Comparison of ENCODE assay signal across 8 mouse cellular contexts in genomic region chr6:70842991-70843390, GRCm38 (mm10). TPM values are rescaled to one million over a fixed set of nuclear protein-coding genes. Genes with fewer than 3 reads are reported as not detected.
DNase-seq lines count a peak whose midpoint lies in the region; ATAC-seq lines count a peak whose summit lies in the region.

No protein-coding gene starts in this region.

- 73% methylated on average over 5 of the region's 5 CpGs for WGBS in forebrain, embryonic 15.5 days
- 66% methylated on average over 5 of the region's 5 CpGs for WGBS in kidney, embryonic 14.5 days
- 69% methylated on average over 5 of the region's 5 CpGs for WGBS in midbrain, embryonic 11.5 days

- DNase-seq in kidney, adult 18-20 months: peak; percentile 30
- no peak for DNase-seq in kidney, adult 11 months
- DNase-seq in midbrain, embryonic 11.5 days (ENCODE audit: low spot score, missing footprints): peak; percentile 85
- DNase-seq in spleen, postnatal 14 days (ENCODE audit: low spot score in 2 of 2): no peak
- no peak for DNase-seq in ovary, postnatal 14 days (ENCODE audit: low spot score)

- ATAC-seq in forebrain, embryonic 15.5 days (replicated peaks): no peak
- no peak for ATAC-seq in kidney, embryonic 14.5 days (ENCODE audit: low FRiP score, low TSS enrichment)
- ATAC-seq in midbrain, embryonic 11.5 days (ENCODE audit: low FRiP score): no peak
- no peak for ATAC-seq in megakaryocyte-erythroid progenitor cell, adult 5-6 weeks (replicated peaks; ENCODE audit: low FRiP score, low TSS enrichment, poor library complexity, severe bottlenecking)

- no peak overlapping the region for H3K4me3 ChIP-seq in forebrain, embryonic 15.5 days
- H3K4me3 ChIP-seq in kidney, embryonic 14.5 days (ENCODE audit: low read length): peak overlapping the region; percentile 40; the same call in 1 of the 2 replicates
- H3K4me3 ChIP-seq in midbrain, embryonic 11.5 days (ENCODE audit: low read depth, low read length): no peak overlapping the region

- no peak overlapping the region for H3K9ac ChIP-seq in forebrain, embryonic 15.5 days (replicated peaks)
- H3K9ac ChIP-seq in kidney, embryonic 14.5 days (ENCODE audit: low read depth, low read length): no peak overlapping the region
- peak overlapping the region; percentile 62; the same call in 1 of the 2 replicates for H3K9ac ChIP-seq in midbrain, embryonic 11.5 days (ENCODE audit: low read length)

- peak overlapping the region; percentile 78; the same call in 1 of the 2 replicates for H3K27ac ChIP-seq in forebrain, embryonic 15.5 days (replicated peaks)
- H3K27ac ChIP-seq in kidney, embryonic 14.5 days (ENCODE audit: low read depth, low read length): peak overlapping the region; percentile 53; the same call in 1 of the 2 replicates
- no peak overlapping the region for H3K27ac ChIP-seq in midbrain, embryonic 11.5 days (ENCODE audit: low read depth, low read length)

- H3K4me2 ChIP-seq in forebrain, embryonic 15.5 days (replicated peaks): peak overlapping the region; percentile 67; the same call in 1 of the 2 replicates
- H3K4me2 ChIP-seq in kidney, embryonic 14.5 days (replicated peaks; ENCODE audit: low read depth, low read length): peak overlapping the region; percentile 60; the same call in 1 of the 2 replicates
- H3K4me2 ChIP-seq in midbrain, embryonic 11.5 days: peak overlapping the region; percentile 64; the same call in 1 of the 2 replicates

- H3K36me3 ChIP-seq in forebrain, embryonic 15.5 days: no peaks in the 10 kb centered on the region
- no peaks in the 10 kb centered on the region for H3K36me3 ChIP-seq in kidney, embryonic 14.5 days (ENCODE audit: control insufficient read depth, insufficient read depth, low read length)
- H3K36me3 ChIP-seq in midbrain, embryonic 11.5 days (ENCODE audit: control insufficient read depth, insufficient read depth, low read length): no peaks in the 10 kb centered on the region

- no peaks in the 10 kb centered on the region for H3K9me3 ChIP-seq in forebrain, embryonic 15.5 days
- no peaks in the 10 kb centered on the region for H3K9me3 ChIP-seq in kidney, embryonic 14.5 days (ENCODE audit: control insufficient read depth, low read length)
- H3K9me3 ChIP-seq in midbrain, embryonic 11.5 days (ENCODE audit: control insufficient read depth, low read length): no peaks in the 10 kb centered on the region

- H3K4me1 ChIP-seq in forebrain, embryonic 15.5 days: peaks cover 28% of the 10 kb centered on the region
- H3K4me1 ChIP-seq in kidney, embryonic 14.5 days (ENCODE audit: control insufficient read depth, insufficient read depth, low read length): peaks cover 7% of the 10 kb centered on the region; the same call in 1 of the 2 replicates
- H3K4me1 ChIP-seq in midbrain, embryonic 11.5 days (ENCODE audit: control insufficient read depth, insufficient read depth, low read length): peaks cover 8% of the 10 kb centered on the region

- no peaks in the 10 kb centered on the region for H3K27me3 ChIP-seq in forebrain, embryonic 15.5 days
- H3K27me3 ChIP-seq in kidney, embryonic 14.5 days (ENCODE audit: control insufficient read depth, insufficient read depth, low read length): no peaks in the 10 kb centered on the region
- H3K27me3 ChIP-seq in midbrain, embryonic 11.5 days (ENCODE audit: control insufficient read depth, insufficient read depth, low read length): no peaks in the 10 kb centered on the region

RNA-seq across cellular contexts. Expression of gene Eif2ak3, which starts 1.3 kb away (rescaled TPM):
- polyA plus RNA-seq in forebrain, embryonic 15.5 days (2015; fragmentation: Nextera tagmentation; extraction: Ambion mirVana): 15.9 and 16.2 TPM in 2 replicates
- polyA plus RNA-seq in kidney, embryonic 14.5 days (2014; fragmentation: Nextera tagmentation; extraction: Ambion mirVana): 5.2 and 9.8 TPM in 2 replicates
- 8.9 and 9.8 TPM in 2 replicates for polyA plus RNA-seq in midbrain, embryonic 11.5 days (2014; fragmentation: Nextera tagmentation; extraction: Ambion mirVana)
- 11.2 and 13.5 TPM in 2 replicates for total RNA-seq in megakaryocyte-erythroid progenitor cell, adult 5-6 weeks (2014; fragmentation: Nextera tagmentation)
- 11.2 and 11.6 TPM in 2 replicates for total RNA-seq in megakaryocyte-erythroid progenitor cell, adult 5-6 weeks (2017)

RNA-seq across cellular contexts. Expression of gene Rpia, which starts 51.0 kb away (rescaled TPM):
- polyA plus RNA-seq in forebrain, embryonic 15.5 days (2015; fragmentation: Nextera tagmentation; extraction: Ambion mirVana): 3.4 and 3.6 TPM in 2 replicates
- polyA plus RNA-seq in kidney, embryonic 14.5 days (2014; fragmentation: Nextera tagmentation; extraction: Ambion mirVana): 3.2 and 5.5 TPM in 2 replicates
- polyA plus RNA-seq in midbrain, embryonic 11.5 days (2014; fragmentation: Nextera tagmentation; extraction: Ambion mirVana): 1.9 TPM in 2 replicates
- total RNA-seq in megakaryocyte-erythroid progenitor cell, adult 5-6 weeks (2014; fragmentation: Nextera tagmentation): 127 and 143 TPM in 2 replicates
- total RNA-seq in megakaryocyte-erythroid progenitor cell, adult 5-6 weeks (2017): 247 and 276 TPM in 2 replicates

Comparison
In these comparisons a context has a peak if more than half of its experiments do, and no peak if none do; other contexts are left out.
1. DNase-seq: peak in kidney, adult 18-20 months (single experiment) and midbrain, embryonic 11.5 days (single experiment); none in kidney, adult 11 months (single experiment), spleen, postnatal 14 days (0 of 2) and ovary, postnatal 14 days (single experiment).
2. Peak in every context shown above with its lines, with median percentiles within 50 percentile points of each other: H3K4me2 ChIP-seq.